Mouse (Mus musculus): ENCODE results near the gene Slc22a17. TPM values are rescaled to one million over a fixed set of nuclear protein-coding genes. Genes with fewer than 3 reads are reported as not detected.

Gene Slc22a17
- total RNA-seq, 2 experiments from 2014 or later = 571 to 605 TPM

DNA sequence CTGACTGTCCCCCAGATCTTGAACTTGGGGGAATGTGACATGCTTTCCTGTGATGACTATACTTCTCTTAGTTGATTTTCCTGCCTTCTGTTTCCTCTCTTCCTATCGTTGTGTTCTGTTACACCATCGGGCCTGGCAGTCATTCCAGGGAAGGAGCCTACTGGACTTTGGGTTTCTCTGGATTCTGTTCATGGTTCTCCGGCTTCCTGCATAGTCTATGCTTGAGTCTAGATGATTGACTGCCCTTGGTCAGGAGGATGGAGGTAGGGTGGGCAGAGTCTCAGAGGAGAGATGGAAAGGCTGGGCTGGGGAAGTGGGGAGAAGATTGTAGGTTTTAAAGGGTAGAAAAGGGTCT, 27.2 kb upstream of the Slc22a17 start:
- no peak for DNase-seq (ENCODE audit: low spot score in 2 of 2)

- DNase-seq (ENCODE audit: low spot score in 2 of 2) = peak; percentile 34 to 57
These were observed 26.7 kb upstream of the Slc22a17 start for GRCm38 (mm10) chr14:54939434-54940175.

DNA sequence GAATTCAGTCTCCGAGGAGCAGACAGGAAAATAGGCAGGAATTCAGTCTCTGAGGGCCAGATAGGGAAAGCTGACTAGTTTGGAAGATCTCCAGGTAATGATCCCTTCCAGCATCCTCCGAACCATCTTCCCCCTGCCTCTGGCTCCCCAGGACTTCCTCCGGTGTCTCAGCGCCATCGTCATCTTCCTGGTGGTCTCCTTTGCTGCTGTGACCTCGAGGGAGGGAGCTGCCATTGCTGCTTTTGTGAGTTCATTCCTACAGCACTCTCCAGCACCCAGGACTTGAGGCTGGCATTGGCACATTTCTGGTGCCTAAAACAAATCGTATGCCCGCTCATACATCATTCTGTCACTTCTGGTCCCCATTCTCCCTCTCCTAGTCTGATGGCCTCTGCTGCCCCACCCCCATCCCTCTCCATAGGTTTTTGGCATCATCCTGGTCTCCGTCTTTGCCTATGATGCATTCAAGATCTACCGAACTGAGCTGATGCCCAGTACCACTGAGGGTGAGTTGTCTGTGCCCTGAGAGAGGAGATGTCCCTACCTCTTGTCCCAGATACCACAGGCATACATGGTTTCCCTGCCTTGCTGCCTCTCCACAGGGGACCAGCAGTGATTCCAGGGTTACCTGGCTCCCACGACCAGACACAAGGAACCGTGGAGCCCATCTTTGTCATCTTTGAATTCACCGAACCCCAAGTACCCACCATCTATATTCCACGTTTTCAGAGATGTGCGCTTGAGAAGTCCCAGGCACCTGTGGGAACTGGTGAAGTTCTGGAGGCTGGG, 25.7 kb upstream of the Slc22a17 start:
- no peak for DNase-seq (ENCODE audit: low spot score in 2 of 2)

- DNase-seq (ENCODE audit: low spot score in 2 of 2) = no peak
These were observed 24.6 kb upstream of the Slc22a17 start for GRCm38 (mm10) chr14:54937361-54938182.

GRCm38 (mm10) chr14:54936831-54937160, 23.9 kb upstream of the Slc22a17 start:
- no peak for DNase-seq (ENCODE audit: low spot score in 2 of 2)

DNA sequence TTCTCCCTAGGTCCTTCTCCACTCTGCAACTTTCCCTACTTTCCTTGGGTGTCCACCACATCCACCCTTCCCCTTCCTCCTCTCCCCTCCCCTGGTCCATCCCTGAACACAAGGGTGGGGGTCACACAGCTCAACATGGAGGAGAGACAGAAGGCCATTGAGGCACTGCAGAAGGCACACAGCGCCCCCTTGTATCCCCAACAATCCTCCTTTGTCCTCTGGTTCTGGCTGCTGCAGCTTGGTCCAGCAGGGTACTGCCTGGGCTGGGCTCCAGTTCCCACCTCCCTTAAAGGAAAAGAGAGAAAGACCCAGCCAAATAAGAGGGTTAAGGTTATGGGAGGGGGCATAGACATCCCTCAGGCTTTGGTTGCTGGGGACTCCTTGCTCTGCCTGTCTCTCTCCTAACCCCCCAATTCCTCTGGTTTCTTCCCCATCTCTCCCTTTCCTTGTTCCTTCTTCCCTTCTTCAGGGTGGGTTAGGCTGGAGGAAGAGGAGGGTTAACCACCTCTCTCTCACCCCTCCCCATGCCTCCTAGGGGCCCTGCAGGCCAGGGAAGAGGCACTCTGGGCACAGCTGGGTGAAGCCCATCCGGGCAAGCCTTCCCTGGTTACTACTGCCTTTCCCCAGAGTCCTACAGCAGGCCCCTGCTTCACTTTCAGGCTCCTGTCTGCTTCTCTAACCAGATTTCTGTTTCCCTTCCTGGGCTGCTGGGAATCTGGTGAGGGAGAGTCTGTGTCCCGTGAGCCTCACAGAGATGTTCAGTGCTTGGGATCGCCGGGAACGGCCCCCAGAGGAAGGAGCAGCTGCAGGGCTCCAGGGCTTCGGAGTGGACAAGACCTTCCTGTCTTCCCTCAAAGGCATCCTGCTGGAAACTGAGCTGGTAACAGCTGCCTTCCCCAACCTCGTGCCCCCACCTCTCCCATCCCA, 23.2 kb upstream of the Slc22a17 start, which contains the start of gene Cmtm5:
Gene Cmtm5, plus strand, starts transcription at position 358 of the 927 bp plus-strand sequence.
- peak; percentile 50 to 52 for DNase-seq (ENCODE audit: low spot score in 2 of 2)

DNA sequence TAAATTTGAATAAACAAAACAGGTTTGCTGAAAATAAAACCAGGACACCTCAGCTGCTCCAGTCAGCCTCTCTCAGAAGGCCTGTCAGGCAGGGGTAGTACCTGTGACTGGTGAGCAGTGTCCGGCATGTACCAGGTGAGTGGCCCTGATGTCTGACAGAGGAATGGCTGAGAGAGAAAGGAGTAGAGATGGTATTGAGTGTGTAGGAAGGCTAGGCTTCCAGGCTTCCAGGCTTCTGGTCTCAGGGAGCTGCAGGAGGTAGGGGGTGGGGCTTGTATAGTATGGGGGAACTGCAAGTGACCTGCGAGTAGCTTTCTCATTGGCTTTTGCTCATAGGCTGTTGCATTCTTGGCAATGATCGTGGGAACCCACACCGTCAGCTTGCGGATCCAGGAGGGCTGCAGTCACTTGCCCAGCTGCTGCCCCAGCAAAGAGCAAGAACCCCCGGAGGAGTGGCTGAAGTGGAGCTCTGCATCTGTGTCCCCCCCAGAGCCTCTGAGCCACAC, 19.8 kb upstream of the Slc22a17 start, which contains the start of gene Il25:
Gene Il25, plus strand, starts transcription at position 51 of the 506 bp plus-strand sequence.
- DNase-seq (ENCODE audit: low spot score in 2 of 2) = no peak

- no peak for DNase-seq (ENCODE audit: low spot score in 2 of 2)
These were observed 17.5 kb upstream of the Slc22a17 start for GRCm38 (mm10) chr14:54930431-54930830.

DNA sequence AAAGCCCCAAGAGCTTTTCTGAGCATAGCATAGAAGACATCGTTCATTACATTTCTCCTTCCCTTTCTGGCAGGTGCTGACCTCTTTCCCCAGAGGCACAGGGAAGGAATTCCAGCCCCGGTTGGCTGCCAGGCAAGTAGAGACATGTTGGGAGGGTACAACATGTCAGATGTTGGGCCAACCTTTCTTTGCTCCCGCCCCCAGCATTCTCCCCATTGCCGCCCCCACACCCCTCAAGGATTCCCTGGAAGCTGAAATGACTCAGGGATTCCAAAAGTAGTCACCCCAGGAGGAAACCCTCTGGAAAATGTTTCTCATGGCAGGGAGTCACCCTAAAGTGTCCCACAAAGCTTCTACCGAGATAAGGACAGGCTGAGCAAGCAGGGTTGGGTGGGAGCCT, 16.9 kb upstream of the Slc22a17 start:
- DNase-seq (ENCODE audit: low spot score in 2 of 2) = no peak

- DNase-seq (ENCODE audit: low spot score in 2 of 2) = no peak
These were observed 14.4 kb upstream of the Slc22a17 start for GRCm38 (mm10) chr14:54927296-54927695.

DNA sequence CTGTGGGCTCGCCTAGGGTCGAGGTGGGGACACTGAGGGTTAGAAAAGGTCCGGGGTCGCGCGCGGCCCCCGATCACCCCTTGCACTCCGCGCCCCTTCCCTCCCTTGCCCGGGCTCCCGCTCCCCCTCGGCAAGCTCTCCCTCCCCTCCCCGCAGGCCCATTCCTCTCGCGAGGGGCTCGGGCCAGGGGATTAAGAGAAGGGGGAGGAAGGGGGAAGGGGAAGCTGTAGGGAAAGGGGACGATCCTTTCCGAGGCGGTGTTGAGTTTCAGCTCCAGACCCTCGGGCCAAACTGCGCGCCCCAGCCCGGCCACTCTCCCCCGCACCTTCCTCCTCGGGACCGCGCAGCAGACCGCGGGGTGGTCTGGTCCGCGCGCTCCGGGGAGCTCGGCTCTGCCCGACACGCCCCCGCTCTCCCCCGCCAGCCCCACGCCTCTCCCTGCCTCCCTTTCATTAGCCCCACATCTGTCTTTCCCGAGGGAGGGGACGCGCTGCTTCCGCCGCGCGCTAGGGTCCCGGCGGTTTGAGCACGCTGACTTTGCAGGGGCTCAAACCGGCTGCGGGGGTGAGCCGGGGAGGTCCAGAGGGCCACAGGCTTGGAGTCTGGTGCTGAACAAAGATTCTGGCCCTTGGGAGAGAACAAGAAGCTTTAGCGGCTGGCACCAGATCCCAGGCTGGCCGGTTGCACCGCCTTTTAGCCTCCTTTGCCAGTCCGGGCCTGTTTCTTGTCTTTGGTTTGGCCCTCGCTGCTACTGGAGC, 13.6 kb upstream of the Slc22a17 start:
- DNase-seq (ENCODE audit: low spot score in 2 of 2) = peak; percentile 25 to 37

- DNase-seq (ENCODE audit: low spot score in 2 of 2) = peak; percentile 36 to 50
These were observed 12.7 kb upstream of the Slc22a17 start, which contains the start of gene Efs for GRCm38 (mm10) chr14:54925349-54926342. TSS of gene Efs (minus strand) at chr14:54926126.

- no peak for DNase-seq (ENCODE audit: low spot score in 2 of 2)
These were observed 11.9 kb upstream of the Slc22a17 start for GRCm38 (mm10) chr14:54924641-54925348.

- DNase-seq (ENCODE audit: low spot score in 2 of 2) = no peak
These were observed 7.2 kb upstream of the Slc22a17 start for GRCm38 (mm10) chr14:54920076-54920685.

DNA sequence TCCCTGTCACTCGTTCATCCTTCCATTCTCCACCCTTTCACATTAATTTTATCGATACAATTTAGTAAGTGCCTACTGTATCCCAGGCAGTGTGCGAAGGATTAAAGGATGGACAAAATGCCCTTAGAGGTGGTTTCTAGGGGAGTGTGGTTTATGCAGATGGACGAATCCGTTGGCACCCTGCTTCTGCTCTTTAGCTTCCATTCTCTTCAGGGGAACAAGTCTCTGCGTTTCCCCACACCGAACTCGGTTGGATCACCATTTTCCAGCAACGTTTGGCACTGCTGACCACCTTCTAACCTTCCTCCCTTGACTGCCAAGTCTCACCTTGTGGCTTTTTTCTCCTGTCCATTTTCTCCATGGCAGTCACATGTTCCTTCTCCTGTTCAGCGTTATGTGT, 411 bp upstream of the Slc22a17 start:
- DNase-seq (ENCODE audit: low spot score in 2 of 2) = no peak

DNA sequence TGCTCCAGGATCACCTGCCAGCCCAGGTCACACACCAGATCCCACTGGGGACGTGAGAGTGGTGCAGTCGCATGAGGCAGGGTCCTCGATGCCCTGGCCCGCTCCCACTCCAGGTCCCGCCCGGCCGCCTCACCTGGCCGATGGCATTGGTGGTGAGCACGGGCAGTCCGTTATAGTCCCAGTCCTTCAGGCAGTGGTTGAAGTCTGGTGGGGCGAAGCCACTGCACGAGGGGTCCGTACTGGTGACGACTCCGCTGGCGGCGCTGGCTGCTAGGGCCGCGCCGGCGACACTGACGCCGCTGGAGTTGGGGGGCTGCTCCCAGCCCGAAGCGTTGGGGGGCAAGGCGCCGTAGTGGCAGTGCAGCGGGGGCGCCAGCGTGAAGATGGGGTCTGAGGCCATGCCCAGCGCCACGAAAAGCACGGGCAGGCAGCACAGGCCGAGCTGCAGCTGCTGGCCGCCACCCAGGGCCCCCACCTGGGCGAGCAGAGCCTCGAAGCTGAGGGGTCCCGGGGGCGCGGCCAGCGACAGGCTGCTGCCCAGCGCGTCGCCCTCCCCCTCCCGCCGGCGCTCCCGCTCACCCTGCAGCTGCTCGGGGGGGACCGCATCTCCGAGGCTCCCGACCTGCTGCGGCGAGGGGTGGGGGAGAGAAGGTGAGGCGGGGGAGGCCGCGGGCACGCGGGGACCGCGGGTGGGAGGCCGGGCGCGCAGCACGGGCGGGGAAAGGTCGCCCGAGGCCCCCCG, 652 bp downstream of the Slc22a17 start:
- DNase-seq (ENCODE audit: low spot score in 2 of 2) = peak in 1 of 2 experiments; percentile 29
